Mouse (Mus musculus) R1 (cell line): ENCODE results near the gene Dcaf12l1.

Source experiments
- DNase-seq: peaks from one replicate; pipeline ENCODE4 v3.0.0-alpha.2; 2018; ENCODE audit warnings: low read depth, low spot score

Gene Dcaf12l1

DNA sequence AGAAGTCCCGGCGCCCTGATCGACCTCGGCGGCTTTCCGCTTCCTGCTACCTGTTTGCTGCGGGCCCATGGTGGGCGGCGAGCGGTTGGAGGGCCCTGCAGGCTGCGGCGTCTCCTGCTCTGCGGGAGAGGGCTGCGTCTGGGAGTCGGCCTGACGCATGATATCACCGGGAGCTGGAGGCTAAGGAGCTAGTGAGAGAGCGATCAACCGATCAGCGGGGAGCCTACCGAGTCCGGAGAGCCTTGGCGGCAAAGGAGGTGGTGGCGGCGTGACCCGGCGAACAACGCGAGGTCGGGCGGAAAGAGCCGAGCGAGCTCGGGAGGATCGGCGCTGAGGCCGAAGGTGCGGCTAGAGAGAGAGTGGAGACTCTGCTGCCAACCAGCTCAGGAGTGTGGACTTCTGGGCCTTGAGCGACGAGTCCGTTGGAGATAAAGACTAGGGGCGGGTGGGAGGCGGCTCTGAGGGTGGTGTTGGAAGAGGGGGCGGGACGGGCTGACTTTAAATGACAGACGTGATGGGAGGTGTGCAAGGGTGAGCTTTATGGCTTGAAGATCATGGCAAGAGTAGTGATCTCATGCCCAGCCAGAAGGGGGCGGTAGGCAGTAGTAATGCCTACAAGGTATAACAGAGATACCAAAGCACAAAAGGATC, at the start of gene Dcaf12l1:
TSS of gene Dcaf12l1 (minus strand) at position 437 of the 651 bp plus-strand sequence.
- peak; percentile 86 for DNase-seq

- DNase-seq, result peak; percentile 89
Observed at GRCm38 (mm10) chrX:44809356-44809755, 19.4 kb upstream of the Dcaf12l1 start.

DNA sequence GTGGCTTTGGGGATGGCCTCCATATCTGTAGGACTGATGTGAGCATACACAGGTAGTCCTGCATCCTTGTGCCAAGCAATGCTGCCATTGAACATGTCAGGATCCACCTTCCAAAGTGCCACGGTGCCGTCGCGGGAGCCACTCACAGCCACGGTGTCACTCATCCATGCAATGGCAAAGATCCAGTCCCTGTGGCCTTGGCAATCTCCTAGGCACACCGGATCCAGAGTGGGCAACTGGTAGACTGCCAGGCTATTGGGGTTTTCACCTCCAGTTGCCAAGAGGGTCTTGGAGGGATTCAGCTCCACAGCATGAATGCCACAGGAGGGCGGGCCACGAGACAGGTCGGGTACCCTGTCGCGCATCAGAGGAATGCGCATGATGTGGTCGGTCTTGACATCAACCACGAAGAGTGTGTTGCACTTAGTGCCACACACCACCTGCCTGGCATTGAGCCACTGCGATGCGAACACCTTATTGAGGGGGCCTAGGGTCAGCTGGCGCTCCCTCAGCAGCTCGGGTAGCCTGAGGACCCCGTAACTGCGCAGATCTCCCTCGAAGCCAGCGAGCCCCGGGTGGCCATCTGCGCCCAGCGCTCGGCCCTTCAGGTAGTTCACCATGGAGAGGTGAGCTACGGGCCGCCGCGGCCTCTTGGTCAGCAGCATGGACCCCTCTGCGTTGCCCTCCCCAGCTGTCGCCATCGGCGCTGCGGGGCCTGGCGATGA, 799 bp downstream of the Dcaf12l1 start:
- peak; percentile 9 for DNase-seq
